Mouse (Mus musculus) liver, adult (tissue): Measurements from ENCODE around the gene Prnd.

ENCODE experiments used
- GATA4 ChIP-seq: IDR thresholded peaks from 2 replicates; pipeline ENCODE4 v1.6.1; 2014; ENCODE audit warnings: mild to moderate bottlenecking, low read length; ENCODE audit not compliant: insufficient replicate concordance

The Prnd gene

GRCm38 (mm10) chr2:131950598-131951095, at the start of gene Prnd:
TSS of gene Prnd (plus strand) at chr2:131950861.
- TF ChIP-seq GATA4 = no peak

- TF ChIP-seq GATA4 = no peak
Measured at GRCm38 (mm10) chr2:131902423-131902822, 48.2 kb upstream of the Prnd start.

- TF ChIP-seq GATA4 = no peak
Measured at GRCm38 (mm10) chr2:131902867-131903266, 47.8 kb upstream of the Prnd start.

- TF ChIP-seq GATA4 = no peak
Measured at GRCm38 (mm10) chr2:131905025-131905424, 45.6 kb upstream of the Prnd start.

- no peak for TF ChIP-seq GATA4
Measured at GRCm38 (mm10) chr2:131905776-131906175, 44.9 kb upstream of the Prnd start.

- no peak for TF ChIP-seq GATA4
Measured at GRCm38 (mm10) chr2:131906266-131906665, 44.4 kb upstream of the Prnd start.

- TF ChIP-seq GATA4 = no peak
Measured at GRCm38 (mm10) chr2:131906846-131907245, 43.8 kb upstream of the Prnd start.

GRCm38 (mm10) chr2:131907311-131907710, 43.4 kb upstream of the Prnd start:
- TF ChIP-seq GATA4 = no peak

GRCm38 (mm10) chr2:131908351-131908861, 42.3 kb upstream of the Prnd start:
- no peak for TF ChIP-seq GATA4

GRCm38 (mm10) chr2:131908906-131909305, 41.8 kb upstream of the Prnd start:
- no peak for TF ChIP-seq GATA4

- TF ChIP-seq GATA4 = no peak
Measured at GRCm38 (mm10) chr2:131909683-131910572, 40.7 kb upstream of the Prnd start, which contains the start of the genes Prnp and Prn. TSS of gene Prnp (plus strand) at chr2:131909928. TSS of gene Prn (plus strand) at chr2:131909957.

GRCm38 (mm10) chr2:131910847-131911246, 39.8 kb upstream of the Prnd start:
- no peak for TF ChIP-seq GATA4

- TF ChIP-seq GATA4 = no peak
Measured at GRCm38 (mm10) chr2:131911341-131911740, 39.3 kb upstream of the Prnd start.

GRCm38 (mm10) chr2:131912526-131913258, 38.0 kb upstream of the Prnd start:
- TF ChIP-seq GATA4 = no peak

- TF ChIP-seq GATA4 = no peak
Measured at GRCm38 (mm10) chr2:131932275-131932902, 18.3 kb upstream of the Prnd start.
